Mouse (Mus musculus) cerebellum, adult 8-10 months (tissue): ENCODE measurements around the gene Gm17387.
"Not testable (repeated sequence)": the region's sequence is repeated elsewhere in the genome, so short reads cannot be mapped to it uniquely, and the experiment has no call there.

Source experiments
- DNase-seq: peaks from one replicate; pipeline ENCODE4 v3.0.0; 2022

Gm17387 gene

DNA sequence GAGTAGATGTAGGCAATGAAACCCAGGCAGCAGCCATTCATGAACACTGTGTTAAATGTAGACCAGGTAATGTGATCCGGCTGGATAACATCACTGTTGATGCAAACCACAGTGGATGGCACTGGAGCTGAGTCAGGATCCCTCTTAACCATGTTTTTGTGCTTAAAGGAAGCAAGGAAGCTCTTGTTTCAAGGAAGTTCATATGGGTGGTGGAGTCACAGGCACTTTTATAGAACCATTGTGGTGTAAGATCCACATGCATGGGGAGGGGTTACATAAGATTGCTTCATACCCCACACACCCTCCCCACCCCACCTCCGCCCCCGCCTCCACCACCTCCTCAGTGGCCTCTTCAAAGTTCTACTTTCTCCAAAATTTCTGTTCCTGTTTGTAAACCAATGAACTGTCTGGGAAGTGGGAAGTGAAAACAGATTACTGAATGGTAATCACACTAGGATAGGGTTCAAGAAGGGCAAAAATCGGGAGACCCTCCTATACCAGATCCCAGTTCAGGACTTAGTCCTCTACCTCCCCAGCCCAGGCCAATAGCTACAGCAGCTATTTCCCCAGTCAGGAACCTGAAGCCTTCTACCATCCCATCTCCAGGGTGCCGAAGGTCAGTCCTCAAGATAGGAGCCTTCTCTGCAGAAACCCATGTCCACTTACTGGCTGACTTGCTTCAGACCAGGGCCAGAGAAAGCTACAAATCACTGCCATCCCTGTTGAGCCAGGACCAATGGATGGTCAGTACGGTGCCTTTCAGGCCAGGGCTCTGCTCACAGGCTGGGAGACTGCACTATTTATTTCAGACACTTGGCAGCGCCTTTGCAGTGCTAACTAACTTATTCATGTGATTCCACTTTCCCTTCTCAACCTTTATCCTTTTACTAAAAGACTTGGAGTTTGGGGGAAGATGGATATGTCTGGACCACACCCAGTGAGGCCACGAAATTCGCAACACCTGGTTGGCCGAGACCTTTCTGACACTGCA, 11.9 kb upstream of the Gm17387 start:
- no peak for DNase-seq

GRCm38 (mm10) chr7:141017824-141018223, 11.1 kb upstream of the Gm17387 start, which contains the start of gene Ifitm6:
Ifitm6 (minus strand) TSS chr7:141017924.
- DNase-seq = not testable (repeated sequence)

GRCm38 (mm10) chr7:141019028-141019427, 9.9 kb upstream of the Gm17387 start:
- DNase-seq = no peak

GRCm38 (mm10) chr7:141021489-141022449, 7.2 kb upstream of the Gm17387 start:
- no peak for DNase-seq

DNA sequence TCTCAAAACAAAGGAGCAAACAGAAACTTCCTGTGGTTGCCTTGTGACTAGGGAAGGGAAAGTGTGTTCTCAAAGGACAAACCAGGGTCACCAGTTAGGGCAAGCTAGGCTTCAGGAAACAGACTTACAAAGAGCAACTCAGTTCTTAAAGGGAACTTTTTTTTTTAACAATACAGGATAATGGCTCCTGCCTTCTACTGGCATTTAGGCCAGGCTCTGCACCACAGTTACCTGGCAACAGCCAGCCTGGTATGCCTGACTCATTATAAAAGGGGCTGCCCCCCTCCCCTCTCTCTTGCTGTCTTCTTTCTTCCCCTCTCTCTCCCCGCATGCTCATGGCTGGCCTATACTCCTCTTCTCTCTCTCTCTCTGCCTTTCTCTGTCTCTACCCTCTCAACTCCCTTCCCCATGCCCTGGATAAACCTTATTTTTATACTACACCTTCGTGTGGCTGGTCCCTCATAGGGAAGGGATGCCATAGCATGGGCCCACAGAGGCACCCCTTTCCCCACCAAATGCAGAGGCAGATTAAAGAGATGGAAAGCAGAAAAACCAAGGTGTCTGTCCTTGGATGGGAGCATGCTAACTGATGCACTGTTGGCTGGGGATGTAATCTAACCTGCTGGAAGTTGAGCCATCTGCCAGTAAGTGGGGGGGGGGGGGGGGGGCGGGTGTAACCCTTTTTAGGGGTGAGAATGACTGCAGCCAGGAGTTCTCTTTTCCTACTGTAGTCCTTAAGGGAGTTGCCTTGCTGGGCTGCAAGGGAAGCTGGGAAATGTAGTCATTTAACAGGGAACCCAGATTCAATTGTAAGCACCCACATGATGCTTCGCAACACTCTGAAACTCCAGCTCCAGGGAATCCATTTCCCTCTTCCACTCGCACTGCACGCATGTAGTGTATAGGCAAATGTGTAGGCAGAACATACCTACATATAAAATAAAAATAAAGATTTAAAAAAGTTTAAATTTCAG, 3.8 kb upstream of the Gm17387 start:
- DNase-seq = no peak

DNA sequence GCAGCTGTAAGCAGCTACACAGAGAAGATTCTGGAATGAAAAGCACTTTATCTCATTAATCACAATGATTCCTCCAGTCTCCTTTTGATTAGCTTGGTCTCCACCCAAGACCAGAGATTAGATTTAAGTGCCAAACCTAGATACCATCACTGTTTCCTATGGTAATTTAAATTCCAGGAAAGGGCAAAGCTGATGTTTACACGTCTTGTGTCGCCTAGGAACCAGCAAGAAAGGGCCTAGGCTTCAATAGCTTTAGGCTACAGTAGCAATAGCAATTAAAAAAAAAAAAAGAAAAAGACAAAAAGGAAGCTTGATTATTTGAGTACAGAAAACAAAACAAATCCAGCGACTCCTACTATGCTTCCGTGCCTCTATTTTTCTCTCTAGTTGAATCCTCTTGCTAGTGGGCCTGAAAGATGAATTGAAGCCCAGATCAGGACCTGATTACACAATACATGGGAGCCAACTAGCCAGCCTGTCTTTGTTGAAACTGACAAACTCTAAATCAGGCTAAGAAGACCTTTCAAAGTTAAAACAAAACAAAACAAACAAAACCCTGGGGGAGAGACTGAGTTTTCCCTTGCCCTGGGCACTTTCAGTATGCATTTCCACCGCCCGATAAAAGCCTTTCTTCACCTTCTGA, 2.7 kb upstream of the Gm17387 start:
- no peak for DNase-seq

DNA sequence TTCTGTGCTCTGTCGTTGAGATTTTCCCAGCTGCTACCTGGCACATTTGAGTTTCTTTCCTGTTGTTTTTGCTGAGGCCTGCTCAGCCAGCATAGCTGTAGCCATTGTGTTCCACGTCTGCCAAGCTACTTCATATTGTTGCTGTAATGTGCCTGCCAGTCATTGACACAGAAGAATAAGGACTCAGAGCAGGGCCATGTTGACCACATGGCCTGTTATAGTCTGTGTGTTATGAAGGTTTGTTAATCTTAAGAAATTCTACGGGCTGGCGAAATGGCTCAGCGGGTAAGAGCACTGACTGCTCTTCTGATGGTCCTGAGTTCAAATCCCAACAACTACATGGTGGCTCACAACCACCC, 2.2 kb upstream of the Gm17387 start:
- no peak for DNase-seq

DNA sequence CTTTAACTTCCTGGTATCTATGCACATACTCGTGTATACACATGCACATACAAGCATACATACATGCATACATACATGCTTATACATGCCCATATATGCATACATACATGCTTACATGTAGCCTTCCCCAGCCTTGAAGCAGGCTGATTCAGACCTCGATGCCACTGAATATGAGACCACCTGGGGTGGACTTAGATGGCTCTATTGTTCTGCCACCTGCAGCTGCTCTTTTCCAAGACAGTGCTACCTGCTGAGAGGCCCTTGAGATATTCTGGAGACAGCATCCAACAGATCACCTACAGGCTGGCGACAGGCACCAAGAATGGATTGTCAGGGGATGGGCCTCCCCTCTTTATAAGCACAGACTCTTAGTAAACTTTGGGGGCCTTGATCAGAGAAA, 1.5 kb downstream of the Gm17387 start:
- DNase-seq = no peak

DNA sequence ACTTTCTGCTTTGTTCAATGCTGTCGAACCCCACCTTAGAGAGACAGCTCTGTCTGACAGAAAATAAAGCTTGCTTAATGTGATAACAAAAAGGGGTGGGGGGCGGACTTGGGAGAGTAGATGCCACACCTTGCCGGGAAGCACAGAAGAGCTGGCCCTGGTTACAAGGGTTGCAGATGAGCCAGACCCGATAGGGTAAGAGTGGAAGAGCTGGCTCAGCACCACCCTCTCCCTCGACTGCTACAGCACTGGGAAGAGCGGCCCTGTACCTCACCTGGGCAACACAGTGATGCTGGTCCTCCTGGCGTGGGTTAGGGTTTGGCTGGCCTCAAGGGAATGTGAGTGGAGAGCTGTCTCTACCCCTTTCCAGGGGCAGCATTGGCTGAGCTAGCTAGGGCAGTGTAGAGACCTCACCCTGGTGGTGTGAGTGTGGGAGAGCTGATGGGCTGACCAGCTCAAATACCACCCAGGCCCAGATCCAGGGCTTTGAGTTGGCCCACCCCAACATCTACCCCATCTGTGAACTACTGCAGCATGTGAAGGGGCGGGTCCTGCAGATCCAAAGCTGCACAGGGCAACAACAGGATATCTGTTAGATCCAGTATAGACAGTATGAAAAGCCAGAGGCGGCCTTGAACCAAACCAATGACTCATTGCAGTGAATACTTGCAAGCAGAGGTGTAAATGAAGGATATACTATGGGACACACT, 3.7 kb downstream of the Gm17387 start:
- no peak for DNase-seq

DNA sequence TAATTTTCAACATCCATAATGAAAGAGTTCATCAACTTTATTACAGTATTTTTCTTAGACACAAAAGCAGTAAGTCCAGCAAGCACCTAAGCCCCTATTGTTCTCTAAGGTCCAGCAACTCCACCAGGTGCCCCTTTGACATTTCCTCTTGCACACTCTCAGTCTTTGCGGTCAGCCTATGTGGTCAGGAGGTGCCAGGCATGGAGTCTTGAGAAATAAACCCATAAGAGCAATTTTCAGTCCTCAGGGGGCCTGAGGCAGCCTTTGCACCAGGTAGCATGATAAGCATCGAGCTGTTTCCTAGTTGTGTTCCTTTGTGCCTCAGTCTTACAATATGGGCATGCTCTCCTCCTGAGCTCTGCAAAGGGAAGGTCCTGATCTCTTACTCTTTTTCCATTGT, 7.7 kb downstream of the Gm17387 start:
- DNase-seq = not testable (repeated sequence)

DNA sequence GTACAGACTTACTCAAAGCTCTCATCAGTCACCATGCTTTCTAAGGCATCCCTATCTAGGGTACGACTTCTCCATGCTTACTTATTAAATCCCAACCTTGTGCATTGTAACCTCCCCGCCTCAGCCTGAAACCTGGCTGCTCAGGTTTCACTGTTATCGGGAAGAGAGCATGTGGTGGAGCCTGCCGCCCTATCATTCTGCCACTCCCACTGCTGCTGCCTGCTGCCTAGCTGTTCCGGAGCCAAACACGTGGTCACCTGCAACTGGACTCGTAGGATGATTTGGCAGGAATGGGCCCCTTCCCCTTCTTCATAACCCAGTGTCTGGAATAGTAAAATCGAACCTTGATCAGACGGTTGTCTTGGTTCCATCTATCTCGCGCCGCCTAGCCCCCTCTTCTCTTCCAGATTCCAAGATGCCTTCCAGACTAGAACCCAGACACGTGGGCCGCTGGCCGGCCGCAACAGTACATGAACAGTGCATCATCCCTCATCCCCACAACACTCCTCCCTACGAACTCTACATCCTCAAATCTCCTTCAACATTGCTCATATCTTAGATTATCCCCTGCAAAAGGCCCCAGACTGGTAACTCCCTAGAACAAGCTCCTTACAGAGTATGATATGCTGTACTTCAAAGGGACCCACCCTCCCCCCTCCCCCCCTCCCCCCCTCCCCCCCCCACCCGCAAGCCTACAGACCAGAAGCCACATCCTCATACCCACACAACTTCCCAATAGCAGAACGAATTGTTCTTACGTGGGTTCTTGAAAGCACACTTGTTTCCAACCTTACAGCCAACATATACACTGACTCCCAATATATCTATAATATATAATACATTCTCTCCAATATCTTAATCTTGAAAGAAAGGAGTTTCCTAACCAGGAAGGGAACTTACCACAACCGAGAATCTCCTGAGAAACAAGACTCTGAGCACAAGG, 9.4 kb downstream of the Gm17387 start:
- no peak for DNase-seq

DNA sequence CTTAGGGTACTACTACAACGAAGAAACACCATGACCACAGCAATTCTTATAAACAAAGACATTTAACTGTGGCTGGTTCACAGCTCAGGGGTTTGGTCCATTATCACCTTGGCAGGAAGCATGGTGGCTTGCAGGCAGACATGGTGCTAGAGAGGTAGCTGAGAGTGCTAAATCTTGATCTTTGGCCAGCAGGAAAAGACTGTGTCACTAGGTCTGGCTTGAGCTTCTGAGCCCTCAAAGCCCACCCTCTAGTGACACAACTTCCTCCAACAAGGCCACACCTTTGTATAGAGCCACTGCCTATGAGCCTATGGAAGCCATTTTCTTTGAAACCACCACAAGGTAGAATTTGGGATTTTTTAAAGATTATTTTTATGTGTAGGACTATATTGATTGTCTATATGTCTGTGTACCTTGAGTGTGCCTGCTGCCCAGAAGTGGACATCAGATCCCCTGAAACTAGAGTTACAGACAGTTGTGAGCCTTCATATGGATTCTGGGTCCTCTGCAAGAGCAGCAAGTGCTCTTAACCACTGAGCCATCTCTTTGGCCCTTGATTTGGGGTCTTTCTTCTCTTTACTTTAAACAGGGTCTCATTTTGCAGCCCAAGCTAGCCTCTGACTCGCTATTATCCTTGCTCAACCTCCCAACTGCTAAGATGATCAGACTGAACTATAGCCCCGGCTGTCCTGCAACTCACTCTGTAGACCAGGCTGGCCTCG, 10.6 kb downstream of the Gm17387 start:
- no peak for DNase-seq

DNA sequence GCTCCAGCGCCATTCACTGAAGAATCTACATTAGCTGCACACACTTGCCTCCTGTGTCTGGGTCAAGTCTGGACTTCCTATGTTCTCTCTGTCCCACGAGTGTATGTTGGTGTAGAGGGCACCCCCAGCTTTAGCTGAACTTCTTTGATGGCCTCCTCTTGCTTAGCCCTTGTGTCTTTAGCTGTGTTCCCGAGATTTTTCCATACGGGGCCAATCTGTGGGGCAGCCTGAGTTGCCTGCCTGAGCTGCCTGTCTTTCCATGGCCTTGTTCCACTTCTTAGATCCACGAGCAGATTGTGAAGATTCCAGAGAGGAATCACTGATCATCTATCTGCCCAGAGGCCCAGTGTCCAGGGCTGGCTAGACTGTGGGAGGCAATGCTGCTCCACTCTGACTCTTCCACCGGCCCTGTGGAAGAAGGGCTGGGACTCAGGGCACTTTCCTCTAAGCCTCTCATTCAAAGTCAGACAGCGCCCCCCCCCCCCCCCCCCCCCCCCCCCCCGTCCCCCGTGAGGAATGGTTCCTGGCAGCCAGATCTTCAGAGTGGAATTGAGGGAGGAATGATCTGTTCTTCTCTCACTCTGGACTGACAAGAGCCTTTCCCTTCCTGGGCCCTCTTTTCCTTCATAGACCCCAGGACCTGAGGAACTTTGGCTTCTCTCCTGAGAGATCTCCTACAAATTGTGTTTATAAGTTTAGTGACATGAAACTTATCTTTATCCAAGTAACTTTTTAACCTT, 12.1 kb downstream of the Gm17387 start:
- DNase-seq = no peak

- DNase-seq = peak; percentile 34
Observed at GRCm38 (mm10) chr7:141041661-141042060, 12.7 kb downstream of the Gm17387 start.

DNA sequence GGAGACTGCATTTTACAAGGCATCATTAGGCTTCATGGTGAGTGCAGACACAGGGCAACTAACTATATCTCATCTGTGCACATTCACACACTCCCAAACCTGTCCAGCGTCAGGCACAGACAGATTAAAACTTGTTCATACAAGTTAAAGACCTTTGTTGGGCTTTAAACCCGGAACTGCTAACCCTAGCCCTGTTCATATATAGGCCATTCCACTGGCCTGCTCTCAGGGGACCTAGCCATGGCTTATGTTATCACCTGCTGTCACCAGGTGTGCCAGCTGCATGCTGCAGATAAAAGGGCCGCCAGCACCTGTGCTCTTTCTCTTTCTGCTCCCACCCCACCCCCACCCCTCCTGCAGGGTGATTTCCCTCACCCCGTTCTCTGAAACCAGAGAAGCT, 13.6 kb downstream of the Gm17387 start:
- DNase-seq = no peak

- no peak for DNase-seq
Observed at GRCm38 (mm10) chr7:141046931-141047580, 18.1 kb downstream of the Gm17387 start.

- peak; percentile 45 for DNase-seq
Observed at GRCm38 (mm10) chr7:141047581-141048225, 18.8 kb downstream of the Gm17387 start.
